Mouse (Mus musculus): ENCODE data around the gene Lemd2. TPM values are rescaled to one million over a fixed set of nuclear protein-coding genes. Genes with fewer than 3 reads are reported as not detected.

Gene Lemd2
- total RNA-seq, 1 experiment from 2014 or later: 78.5 TPM

- no peak for ATAC-seq (replicated peaks; ENCODE audit: insufficient number of reproducible peaks, low FRiP score, low TSS enrichment, poor library complexity, severe bottlenecking)
Observed at GRCm38 (mm10) chr17:27229710-27230454, 25.6 kb upstream of the Lemd2 start.

GRCm38 (mm10) chr17:27228216-27228915, 24.1 kb upstream of the Lemd2 start:
- ATAC-seq (replicated peaks; ENCODE audit: insufficient number of reproducible peaks, low FRiP score, low TSS enrichment, poor library complexity, severe bottlenecking): no peak

- no peak for ATAC-seq (replicated peaks; ENCODE audit: insufficient number of reproducible peaks, low FRiP score, low TSS enrichment, poor library complexity, severe bottlenecking)
Observed at GRCm38 (mm10) chr17:27227258-27227657, 23.0 kb upstream of the Lemd2 start.

- ATAC-seq (replicated peaks; ENCODE audit: insufficient number of reproducible peaks, low FRiP score, low TSS enrichment, poor library complexity, severe bottlenecking): no peak
Observed at GRCm38 (mm10) chr17:27226701-27227100, 22.4 kb upstream of the Lemd2 start.

- ATAC-seq (replicated peaks; ENCODE audit: insufficient number of reproducible peaks, low FRiP score, low TSS enrichment, poor library complexity, severe bottlenecking): no peak
Observed at GRCm38 (mm10) chr17:27225801-27226200, 21.5 kb upstream of the Lemd2 start.

- ATAC-seq (replicated peaks; ENCODE audit: insufficient number of reproducible peaks, low FRiP score, low TSS enrichment, poor library complexity, severe bottlenecking): no peak
Observed at GRCm38 (mm10) chr17:27223821-27224220, 19.6 kb upstream of the Lemd2 start.

GRCm38 (mm10) chr17:27221562-27221961, 17.3 kb upstream of the Lemd2 start:
- ATAC-seq (replicated peaks; ENCODE audit: insufficient number of reproducible peaks, low FRiP score, low TSS enrichment, poor library complexity, severe bottlenecking): no peak

- no peak for ATAC-seq (replicated peaks; ENCODE audit: insufficient number of reproducible peaks, low FRiP score, low TSS enrichment, poor library complexity, severe bottlenecking)
Observed at GRCm38 (mm10) chr17:27218916-27219315, 14.6 kb upstream of the Lemd2 start.

- no peak for ATAC-seq (replicated peaks; ENCODE audit: insufficient number of reproducible peaks, low FRiP score, low TSS enrichment, poor library complexity, severe bottlenecking)
Observed at GRCm38 (mm10) chr17:27218364-27218763, 14.1 kb upstream of the Lemd2 start.

GRCm38 (mm10) chr17:27212768-27213525, 8.7 kb upstream of the Lemd2 start:
- no peak for ATAC-seq (replicated peaks; ENCODE audit: insufficient number of reproducible peaks, low FRiP score, low TSS enrichment, poor library complexity, severe bottlenecking)

GRCm38 (mm10) chr17:27212006-27212405, 7.7 kb upstream of the Lemd2 start:
- no peak for ATAC-seq (replicated peaks; ENCODE audit: insufficient number of reproducible peaks, low FRiP score, low TSS enrichment, poor library complexity, severe bottlenecking)

- no peak for ATAC-seq (replicated peaks; ENCODE audit: insufficient number of reproducible peaks, low FRiP score, low TSS enrichment, poor library complexity, severe bottlenecking)
Observed at GRCm38 (mm10) chr17:27207113-27207707, 2.9 kb upstream of the Lemd2 start.

GRCm38 (mm10) chr17:27203358-27204074, 753 bp downstream of the Lemd2 start:
- no peak for ATAC-seq (replicated peaks; ENCODE audit: insufficient number of reproducible peaks, low FRiP score, low TSS enrichment, poor library complexity, severe bottlenecking)

- ATAC-seq (replicated peaks; ENCODE audit: insufficient number of reproducible peaks, low FRiP score, low TSS enrichment, poor library complexity, severe bottlenecking): no peak
Observed at GRCm38 (mm10) chr17:27202919-27203357, 1.3 kb downstream of the Lemd2 start.

GRCm38 (mm10) chr17:27201981-27202380, 2.3 kb downstream of the Lemd2 start:
- no peak for ATAC-seq (replicated peaks; ENCODE audit: insufficient number of reproducible peaks, low FRiP score, low TSS enrichment, poor library complexity, severe bottlenecking)

- ATAC-seq (replicated peaks; ENCODE audit: insufficient number of reproducible peaks, low FRiP score, low TSS enrichment, poor library complexity, severe bottlenecking): no peak
Observed at GRCm38 (mm10) chr17:27200801-27201200, 3.5 kb downstream of the Lemd2 start.

GRCm38 (mm10) chr17:27199864-27200263, 4.4 kb downstream of the Lemd2 start:
- no peak for ATAC-seq (replicated peaks; ENCODE audit: insufficient number of reproducible peaks, low FRiP score, low TSS enrichment, poor library complexity, severe bottlenecking)

- ATAC-seq (replicated peaks; ENCODE audit: insufficient number of reproducible peaks, low FRiP score, low TSS enrichment, poor library complexity, severe bottlenecking): no peak
Observed at GRCm38 (mm10) chr17:27199205-27199604, 5.1 kb downstream of the Lemd2 start.
